Mouse (Mus musculus): ENCODE data around the gene Zbed3. TPM values are rescaled to one million over a fixed set of nuclear protein-coding genes. Genes with fewer than 3 reads are reported as not detected.
"Not testable (repeated sequence)": the region's sequence is repeated elsewhere in the genome, so short reads cannot be mapped to it uniquely, and the experiment has no call there.

Gene Zbed3
- total RNA-seq, 4 experiments from 2014 or later, result 11.7 to 16.0 (median 14.4) TPM

GRCm38 (mm10) chr13:95332086-95332899 is 8.9 kb downstream of the Zbed3 start:
- no peak for DNase-seq (ENCODE audit: low spot score)

DNA sequence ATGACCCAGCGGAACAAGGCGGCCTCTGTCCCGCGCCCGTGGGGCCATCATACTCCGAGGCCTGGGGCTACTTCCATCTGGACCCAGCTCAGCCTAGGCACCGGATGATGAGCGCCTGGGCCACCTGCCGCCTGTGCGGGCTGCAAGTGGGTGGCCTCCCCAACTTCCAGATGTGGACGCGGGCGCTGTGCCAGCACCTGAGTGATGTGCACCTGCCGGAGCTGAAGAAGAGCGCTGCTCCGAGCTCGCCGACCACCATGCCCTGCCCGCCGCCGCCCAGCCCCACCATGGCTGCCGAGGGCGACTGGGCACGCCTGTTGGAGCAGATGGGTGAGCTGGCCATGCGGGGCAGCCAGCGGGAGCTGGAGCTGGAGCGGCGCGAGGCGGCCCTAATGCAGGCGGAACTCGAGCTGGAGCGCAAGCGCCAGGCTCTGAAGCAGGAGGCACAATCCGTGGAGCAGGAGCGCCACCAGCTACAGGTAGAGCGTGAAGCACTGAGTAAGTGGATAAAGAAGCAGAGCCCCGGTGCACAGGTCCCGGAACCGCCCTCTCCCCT is 12.8 kb downstream of the Zbed3 start:
- DNase-seq (ENCODE audit: low spot score), result no peak

DNA sequence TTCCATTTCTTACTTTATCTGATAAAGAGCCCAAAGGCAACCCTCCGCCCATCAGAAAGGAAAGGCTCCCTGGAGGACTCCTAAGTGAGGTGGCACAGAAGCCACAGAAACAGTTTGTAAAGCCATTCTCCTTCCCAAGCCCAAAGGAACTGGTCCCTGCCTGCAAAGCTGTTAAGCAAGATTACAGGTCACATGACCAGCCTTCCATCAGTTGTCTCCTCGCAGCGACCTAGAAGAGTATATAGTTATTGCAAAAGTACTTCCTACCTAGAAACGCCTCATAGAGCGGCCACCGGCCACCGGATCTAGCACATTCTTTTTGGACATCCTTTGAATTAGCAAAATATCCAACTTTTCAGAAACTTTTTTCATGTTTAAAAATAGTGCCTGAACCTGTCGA is 20.1 kb downstream of the Zbed3 start:
- no peak for DNase-seq (ENCODE audit: low spot score)

DNA sequence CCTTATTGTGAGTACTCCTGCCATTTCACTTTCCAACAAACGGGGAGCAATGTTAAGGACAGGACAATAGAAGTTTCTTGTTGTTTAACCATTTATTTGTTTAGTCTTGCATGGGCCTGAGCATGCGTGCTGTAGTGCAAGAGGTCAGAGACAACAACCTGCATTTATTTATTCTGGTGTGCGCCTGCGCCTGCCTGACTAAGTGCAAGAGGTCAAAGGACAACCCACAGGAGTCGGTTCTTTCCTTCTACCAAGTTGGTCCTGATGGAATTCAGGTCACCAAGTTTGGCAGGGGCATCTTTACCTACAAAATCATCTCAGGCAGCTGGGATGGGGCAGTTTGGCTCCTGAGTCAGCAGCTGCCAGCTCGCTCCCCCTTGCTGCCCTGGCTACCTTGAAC is 22.5 kb downstream of the Zbed3 start:
- DNase-seq (ENCODE audit: low spot score), result no peak

GRCm38 (mm10) chr13:95347018-95347696 is 23.7 kb downstream of the Zbed3 start:
- peak; percentile 66 for DNase-seq (ENCODE audit: low spot score)

DNA sequence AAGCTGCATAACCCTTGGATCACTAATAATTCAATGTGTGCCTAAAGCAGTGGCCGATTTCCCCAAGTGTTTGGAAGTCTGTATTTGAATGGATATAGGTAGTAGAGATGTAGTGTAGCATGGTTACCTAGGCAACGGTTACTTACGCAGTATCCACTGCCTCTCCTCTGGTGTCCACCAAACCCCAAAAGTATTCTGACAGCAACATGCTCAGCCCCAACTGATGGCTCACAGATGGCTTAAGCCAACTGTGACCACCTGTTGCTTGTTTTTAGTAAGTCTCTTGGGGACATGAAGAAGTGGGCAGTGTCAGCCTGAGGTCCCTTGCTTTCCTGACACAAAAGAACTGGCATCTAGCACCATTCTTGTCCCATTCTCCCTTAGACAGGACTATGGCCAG is 25.1 kb downstream of the Zbed3 start:
- DNase-seq (ENCODE audit: low spot score), result no peak

GRCm38 (mm10) chr13:95358223-95358622 is 34.8 kb downstream of the Zbed3 start:
- DNase-seq (ENCODE audit: low spot score), result no peak

- no peak for DNase-seq (ENCODE audit: low spot score)
These were observed 40.0 kb downstream of the Zbed3 start for GRCm38 (mm10) chr13:95363440-95363839.

DNA sequence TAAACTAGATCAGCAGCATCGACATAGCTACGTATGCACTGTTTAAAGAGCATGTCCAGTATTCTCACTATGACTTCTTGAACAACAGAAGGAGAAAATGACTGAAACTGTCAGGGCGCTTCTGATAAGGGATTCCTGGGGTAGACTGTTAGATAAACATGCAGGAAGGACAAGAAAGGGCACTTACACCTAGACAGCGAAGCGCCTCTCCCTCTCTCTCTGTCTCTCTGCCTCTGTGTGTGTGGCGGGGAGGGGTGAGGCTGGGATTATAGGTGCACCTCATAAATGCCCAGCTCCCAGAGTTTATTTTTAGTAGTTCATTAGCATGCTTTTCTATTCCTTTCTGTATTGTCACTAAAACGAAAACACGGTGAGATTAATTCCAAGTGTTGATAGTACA is 42.9 kb downstream of the Zbed3 start:
- no peak for DNase-seq (ENCODE audit: low spot score)

DNA sequence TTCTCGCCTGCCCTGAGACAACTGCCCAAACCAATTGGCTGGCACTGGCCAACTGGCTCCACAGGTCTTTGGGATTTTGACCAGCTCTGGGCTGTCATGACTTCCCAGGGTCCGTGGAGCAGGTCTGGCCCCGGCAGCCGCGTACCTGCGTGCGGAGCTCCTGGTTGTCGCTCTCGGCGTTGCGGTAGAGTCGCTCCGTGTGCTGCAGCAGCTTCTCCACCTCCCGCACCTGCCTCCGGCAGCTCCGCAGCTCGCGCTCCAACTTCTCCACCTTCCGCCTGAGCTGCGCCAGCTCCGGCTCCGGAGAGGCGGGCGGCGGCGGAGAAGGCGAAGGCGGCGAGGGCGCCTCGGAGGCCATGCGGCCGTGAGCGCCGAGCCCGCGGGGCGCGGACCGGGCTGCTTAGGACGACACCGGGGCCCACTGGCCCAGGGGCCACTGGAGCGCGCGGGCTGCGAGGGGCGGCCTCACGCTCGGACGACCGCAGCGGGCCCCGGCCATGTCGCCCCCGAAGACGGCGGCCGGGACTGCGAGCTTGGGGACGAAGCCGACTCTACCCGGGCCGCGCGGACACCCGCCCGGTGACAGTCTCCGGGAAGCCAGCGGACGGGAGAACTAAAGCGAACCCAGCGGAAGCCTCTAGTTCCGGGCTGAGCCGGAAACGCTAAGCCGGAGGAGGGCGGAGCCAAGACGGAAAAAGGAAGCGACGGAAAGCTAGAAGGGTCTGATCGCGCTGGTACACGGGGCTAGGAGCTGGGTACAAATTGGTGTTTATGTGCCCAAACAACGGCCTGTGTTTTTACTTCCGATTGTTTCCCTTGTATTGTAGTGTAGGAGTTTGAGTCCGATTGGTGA is 51.5 kb downstream of the Zbed3 start, which contains the start of gene Aggf1:
Gene Aggf1 (minus strand): TSS at position 652 of the 853 bp plus-strand sequence.
- peak; percentile 96 for DNase-seq (ENCODE audit: low spot score)

- DNase-seq (ENCODE audit: low spot score), result no peak
These were observed 52.1 kb downstream of the Zbed3 start for GRCm38 (mm10) chr13:95375554-95375914.

- DNase-seq (ENCODE audit: low spot score), result not testable (repeated sequence)
These were observed 53.4 kb downstream of the Zbed3 start for GRCm38 (mm10) chr13:95376689-95377289.

GRCm38 (mm10) chr13:95378696-95379095 is 55.3 kb downstream of the Zbed3 start:
- DNase-seq (ENCODE audit: low spot score), result peak; percentile 40

DNA sequence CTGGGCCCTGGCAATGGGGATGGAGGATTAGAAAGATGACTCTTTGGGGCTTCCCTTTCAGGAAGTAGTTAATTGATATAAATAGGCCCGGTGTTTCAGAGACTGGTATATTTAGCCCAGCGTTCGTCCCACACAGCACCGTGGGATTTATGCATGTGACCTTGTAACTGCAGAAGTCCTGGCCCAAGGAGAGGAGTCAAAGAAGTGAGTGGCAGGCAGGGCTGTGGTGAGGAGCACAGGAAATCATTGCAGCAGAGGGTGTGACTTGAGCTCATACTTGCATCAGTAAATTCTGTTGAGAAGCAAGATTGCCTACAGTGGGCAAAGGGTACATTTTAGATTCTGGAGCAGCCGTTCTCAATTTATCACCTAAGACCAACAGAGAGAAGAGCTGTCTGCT is 59.0 kb downstream of the Zbed3 start:
- DNase-seq (ENCODE audit: low spot score), result peak; percentile 16

Other genes starting within 250 kb of the Zbed3 start
- gene Pde8b, start 73.3 kb upstream of the Zbed3 start, total RNA-seq (2022), result 1 to 10 TPM; 2.5 to 5.2 (median 3.2) TPM
- gene Aggf1, start 51.7 kb downstream of the Zbed3 start, total RNA-seq (2022), result 10 to 100 TPM; 21.2 to 26.1 (median 23.6) TPM
- not detected for gene Crhbp, start 121.3 kb downstream of the Zbed3 start, total RNA-seq (2022)
- gene S100z, start 155.1 kb downstream of the Zbed3 start, total RNA-seq (2022), result not detected
- gene F2rl1, start 201.6 kb downstream of the Zbed3 start, total RNA-seq (2022), result under 1 TPM; 0.31 to 0.72 (median 0.66) TPM

Measured in heart, adult 8-10 months (tissue).